15 mouse cellular contexts compared by ENCODE assay signal in the genomic region with DNA sequence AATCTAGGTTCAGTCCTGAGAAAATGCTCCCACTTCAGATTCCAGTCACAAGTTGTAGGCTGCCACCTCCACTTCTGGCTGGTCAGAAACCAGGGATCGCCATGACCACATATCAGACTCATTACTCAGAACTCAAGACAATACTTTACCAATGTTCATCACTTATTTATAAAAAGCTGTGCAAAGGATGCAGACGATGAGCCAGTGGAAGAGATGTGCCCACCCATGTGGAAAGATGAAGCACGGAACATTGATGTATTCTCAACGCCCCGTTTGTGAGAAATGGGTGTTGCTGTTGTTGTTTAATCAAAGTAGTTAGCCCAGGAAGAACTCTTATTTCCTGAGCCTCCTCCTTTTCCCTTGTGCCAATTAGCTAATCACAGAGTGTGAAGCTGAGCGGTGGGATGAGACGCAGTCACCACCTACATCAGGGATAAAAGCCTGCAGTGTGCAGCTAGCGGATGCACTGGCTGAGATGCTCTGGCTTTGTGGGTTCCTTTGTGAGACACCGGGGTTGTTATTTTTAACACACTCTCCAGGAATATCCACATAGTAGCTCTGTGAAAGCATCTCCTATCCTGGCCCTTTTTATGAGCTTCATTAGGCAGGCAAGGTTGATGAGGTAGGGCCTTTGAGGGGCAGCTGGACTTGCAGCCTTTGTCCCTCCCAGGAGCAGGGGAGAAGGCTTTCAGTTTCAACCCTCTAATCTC. TPM values are rescaled to one million over a fixed set of nuclear protein-coding genes. Genes with fewer than 3 reads are reported as not detected.
DNase-seq lines count a peak whose midpoint lies in the region; ATAC-seq and TF ChIP-seq lines count a peak whose summit lies in the region.
"Had no signal": no experiment of that assay in that cellular context is flagged by ENCODE, and none has a peak within 500 bp of the region (broad histone marks: within the 10 kb centered on the region; RNA-seq: fewer than 3 reads in every experiment).

No protein-coding gene starts in this region.

- peak overlapping the region; percentile 70; the same call in 1 of the 2 replicates for H3K27ac ChIP-seq in layer of hippocampus, adult 2 months
- peak overlapping the region; percentile 9; the same call in 1 of the 2 replicates for H3K27ac ChIP-seq in hindbrain, embryonic 15.5 days (replicated peaks)

- no peak overlapping the region for H3K9ac ChIP-seq in hindbrain, embryonic 15.5 days

- WGBS in hindbrain, embryonic 15.5 days, result 42% methylated on average over 9 of the region's 9 CpGs

- peaks cover 16% of the 10 kb centered on the region for H3K4me1 ChIP-seq in hindbrain, embryonic 15.5 days (replicated peaks)

- peak; percentile 30 to 41 for DNase-seq in frontal cortex, postnatal 36 days (ENCODE audit: low spot score in 2 of 2)
- no peak for DNase-seq in frontal cortex, postnatal 25 days (ENCODE audit: low spot score in 2 of 2)
- no peak for DNase-seq in layer of hippocampus, adult 2 months (ENCODE audit: low spot score in 2 of 2)
- no peak for DNase-seq in layer of hippocampus, postnatal 10 days (ENCODE audit: low spot score in 2 of 2)
- peak; percentile 48 for DNase-seq in retina, embryonic 14.5 days (ENCODE audit: low spot score)
- no peak for DNase-seq in gastrocnemius, adult 18-20 months (ENCODE audit: low spot score)
- DNase-seq in gastrocnemius, postnatal 4 days (ENCODE audit: low spot score in 2 of 2), result no peak
- DNase-seq: adrenal gland, adult 2 months; cerebellum, adult 18-20 months; kidney, adult 18-20 months; thymus, postnatal 25 days had no signal

- H3K36me3 ChIP-seq in hindbrain, embryonic 15.5 days, result no peaks in the 10 kb centered on the region

- no peak overlapping the region for H3K4me2 ChIP-seq in hindbrain, embryonic 15.5 days

- ATAC-seq in hindbrain, embryonic 15.5 days (ENCODE audit: low FRiP score, low read depth), result no peak; the same call in 1 of the 2 replicates

- H3K27me3 ChIP-seq in hindbrain, embryonic 15.5 days, result no peaks in the 10 kb centered on the region

- no peak overlapping the region for H3K4me3 ChIP-seq in layer of hippocampus, adult 2 months
- no peak overlapping the region for H3K4me3 ChIP-seq in hindbrain, embryonic 15.5 days
- H3K4me3 ChIP-seq: megakaryocyte, embryonic 14.5 days had no signal

- no peaks in the 10 kb centered on the region for H3K9me3 ChIP-seq in hindbrain, embryonic 15.5 days
- H3K9me3 ChIP-seq: megakaryocyte, embryonic 14.5 days had no signal

- no peak for TF ChIP-seq CTCF in layer of hippocampus, adult 2 months (conservative IDR thresholded peaks at IDR 0.05)

RNA-seq across cellular contexts. Expression of a gene that starts 18.8 kb away (rescaled TPM):
- total RNA-seq in layer of hippocampus, adult 2 months (2021), result under 1 TPM in 1 of 2 experiments, not detected in 1; 0.12 TPM
- total RNA-seq in layer of hippocampus, postnatal 10 days (2021), result under 1 TPM; 0.09 to 0.14 TPM
- polyA plus RNA-seq in hindbrain, embryonic 15.5 days (2015; fragmentation: Nextera tagmentation; extraction: Ambion mirVana), result not detected in 2 replicates
- not detected for total RNA-seq in gastrocnemius, adult 18-20 months (2021)
- under 1 TPM; 0.07 to 0.08 TPM for total RNA-seq in gastrocnemius, postnatal 4 days (2021)
- total RNA-seq: adrenal gland, adult 2 months; heart, adult 8-10 months had no signal
- polyA plus RNA-seq: adrenal gland, adult 2 months; liver, embryonic 16.5 days had no signal

Comparison
In these comparisons a context has a peak if more than half of its experiments do, and no peak if none do; other contexts are left out.
1. DNase-seq: peak in frontal cortex, postnatal 36 days (2 of 2) and retina, embryonic 14.5 days (single experiment); none in frontal cortex, postnatal 25 days (0 of 2), layer of hippocampus, adult 2 months (0 of 2), layer of hippocampus, postnatal 10 days (0 of 2), gastrocnemius, adult 18-20 months (single experiment) and gastrocnemius, postnatal 4 days (0 of 2).